Mouse (Mus musculus) midbrain, embryonic 10.5 days (tissue): ENCODE measurements around the gene Atg7. TPM values are rescaled to one million over a fixed set of nuclear protein-coding genes. Genes with fewer than 3 reads are reported as not detected.

Experiments used
- DNase-seq: peaks from one replicate; pipeline ENCODE4 v3.0.0-alpha.2; 2017; ENCODE audit warnings: low spot score
- H3K27ac ChIP-seq: fragments of 300-500 bp; sonication (generic); replicated peaks from 2 replicates; pipeline ENCODE4 v1.5.1; 2016; ENCODE audit warnings: mild to moderate bottlenecking
- H3K27me3 ChIP-seq: fragments of 300-500 bp; sonication (generic); 2 replicates; pipeline ENCODE4 v1.6.1; 2016; ENCODE audit warnings: low read depth, mild to moderate bottlenecking; ENCODE audit not compliant: poor library complexity, severe bottlenecking
- H3K36me3 ChIP-seq: fragments of 300-500 bp; sonication (generic); 2 replicates; pipeline ENCODE4 v1.6.1; 2016; ENCODE audit warnings: mild to moderate bottlenecking, moderate library complexity
- H3K4me1 ChIP-seq: fragments of 300-500 bp; sonication (generic); 2 replicates; pipeline ENCODE4 v1.6.1; 2016
- H3K4me3 ChIP-seq: fragments of 300-500 bp; sonication (generic); 2 replicates; pipeline ENCODE4 v1.5.1; 2016; ENCODE audit warnings: mild to moderate bottlenecking, moderate library complexity
- H3K9me3 ChIP-seq: fragments of 300-500 bp; sonication (generic); replicated peaks from 2 replicates; pipeline ENCODE4 v1.6.1; 2016; ENCODE audit warnings: mild to moderate bottlenecking
- WGBS: fragments of 180-500 bp; shearing (Covaris S2); methylation state at CpG from one replicate; pipeline ENCODE4 v1.1.7; 2016; 5-methylcytosine and 5-hydroxymethylcytosine counted together
- polyA plus RNA-seq: library from polyadenylated mRNA; unstranded; fragments of >200 nt; fragmentation: Nextera tagmentation; extraction: Ambion mirVana; gene quantifications from 2 replicates; pipeline ENCODE4 v1.2.1, GENCODE M21; 2016

The Atg7 gene
- polyA plus RNA-seq, 1 experiment from 2014 or later: 22.4 TPM

GRCm38 (mm10) chr6:114860677-114861568 lies 218.0 kb downstream of the Atg7 start:
- Histone ChIP-seq H3K27ac (no peak overlapping the region), H3K27me3 (no peaks in the 10 kb centered on the region), H3K4me1 (peaks cover 15% of the 10 kb centered on the region), H3K36me3 (peaks cover 62% of the 10 kb centered on the region), H3K4me3 (no peak overlapping the region), H3K9me3 (no peaks in the 10 kb centered on the region)
- no peak for DNase-seq
- 92% methylated on average over 14 of the region's 14 CpGs for WGBS

DNA sequence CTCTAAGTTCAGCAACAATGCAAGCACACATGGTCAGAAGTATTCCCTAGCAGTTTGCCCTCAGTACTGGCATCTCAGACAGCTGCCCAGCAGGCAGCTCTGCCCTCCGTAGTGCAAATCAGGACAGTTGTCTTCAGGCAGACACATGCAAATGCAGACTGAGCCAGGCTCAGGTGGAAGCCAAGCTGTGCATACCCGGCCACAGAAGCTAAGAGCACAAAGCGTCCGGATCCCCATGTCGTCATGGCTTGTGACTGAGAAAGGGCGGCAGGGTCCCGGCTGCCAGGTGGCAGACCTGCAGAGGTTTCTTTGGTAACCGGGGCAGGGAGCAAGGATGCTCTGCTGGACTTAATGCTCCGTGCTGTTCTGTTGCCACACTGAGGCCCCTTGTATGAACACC lies 218.7 kb downstream of the Atg7 start:
- Histone ChIP-seq H3K27ac (no peak overlapping the region), H3K9me3 (no peaks in the 10 kb centered on the region), H3K27me3 (no peaks in the 10 kb centered on the region), H3K4me3 (no peak overlapping the region), H3K4me1 (peaks cover 15% of the 10 kb centered on the region), H3K36me3 (peaks cover 62% of the 10 kb centered on the region)
- no peak for DNase-seq
- 75% methylated on average over 9 of the region's 9 CpGs for WGBS

DNA sequence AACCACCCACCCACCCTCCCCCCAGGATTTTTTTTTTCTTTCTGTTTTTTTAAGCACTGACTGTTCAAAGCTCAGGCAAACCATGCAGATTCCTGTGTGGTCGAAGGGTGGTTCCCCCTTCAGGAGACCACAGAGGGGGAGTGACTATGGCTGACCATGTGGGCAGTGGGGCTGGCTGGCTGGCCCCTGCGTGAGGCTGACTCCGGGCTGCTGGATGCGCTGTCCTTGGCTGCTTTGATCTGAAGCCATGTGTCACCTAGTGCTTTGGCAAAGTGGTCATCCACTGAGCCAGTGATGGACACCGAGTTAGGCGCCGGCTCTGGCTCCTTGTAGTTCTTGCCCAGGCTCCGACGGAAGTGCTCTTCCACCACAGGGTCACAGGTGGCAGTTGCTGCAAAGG lies 219.1 kb downstream of the Atg7 start:
- no peak for DNase-seq
- 87% methylated on average over 9 of the region's 9 CpGs for WGBS
- Histone ChIP-seq H3K27ac (no peak overlapping the region), H3K4me3 (no peak overlapping the region), H3K9me3 (no peaks in the 10 kb centered on the region), H3K27me3 (no peaks in the 10 kb centered on the region), H3K4me1 (peaks cover 17% of the 10 kb centered on the region), H3K36me3 (peaks cover 62% of the 10 kb centered on the region)

DNA sequence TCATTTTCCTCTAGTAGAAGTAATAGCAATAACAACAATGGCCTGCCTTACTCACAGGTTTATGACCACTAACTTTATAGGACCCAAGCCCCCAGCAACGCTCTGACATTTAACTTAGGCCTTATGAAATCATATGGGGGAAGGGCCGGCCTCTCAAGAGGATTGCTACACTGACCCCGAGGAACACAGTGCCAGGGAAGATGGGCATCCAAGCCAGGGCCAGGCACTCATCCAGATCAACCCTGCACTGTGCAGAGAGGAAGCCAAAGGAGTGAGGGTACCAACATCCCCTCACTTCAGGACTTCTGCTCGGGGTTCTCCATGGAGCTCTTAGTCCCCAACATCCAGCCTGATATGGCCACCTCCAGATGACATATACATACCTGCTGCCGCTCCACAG lies 220.6 kb downstream of the Atg7 start:
- Histone ChIP-seq H3K4me3 (no peak overlapping the region), H3K27me3 (no peaks in the 10 kb centered on the region), H3K9me3 (no peaks in the 10 kb centered on the region), H3K36me3 (peaks cover 60% of the 10 kb centered on the region), H3K27ac (no peak overlapping the region), H3K4me1 (peaks cover 3% of the 10 kb centered on the region; the same call in 1 of the 2 replicates)
- DNase-seq: no peak
- 92% methylated on average over 5 of the region's 5 CpGs for WGBS

GRCm38 (mm10) chr6:114864421-114864820 lies 221.5 kb downstream of the Atg7 start:
- DNase-seq: no peak
- 92% methylated on average over 8 of the region's 8 CpGs for WGBS
- Histone ChIP-seq H3K27ac (no peak overlapping the region), H3K4me1 (peaks cover 12% of the 10 kb centered on the region), H3K36me3 (peaks cover 60% of the 10 kb centered on the region), H3K4me3 (no peak overlapping the region), H3K9me3 (no peaks in the 10 kb centered on the region), H3K27me3 (no peaks in the 10 kb centered on the region)

DNA sequence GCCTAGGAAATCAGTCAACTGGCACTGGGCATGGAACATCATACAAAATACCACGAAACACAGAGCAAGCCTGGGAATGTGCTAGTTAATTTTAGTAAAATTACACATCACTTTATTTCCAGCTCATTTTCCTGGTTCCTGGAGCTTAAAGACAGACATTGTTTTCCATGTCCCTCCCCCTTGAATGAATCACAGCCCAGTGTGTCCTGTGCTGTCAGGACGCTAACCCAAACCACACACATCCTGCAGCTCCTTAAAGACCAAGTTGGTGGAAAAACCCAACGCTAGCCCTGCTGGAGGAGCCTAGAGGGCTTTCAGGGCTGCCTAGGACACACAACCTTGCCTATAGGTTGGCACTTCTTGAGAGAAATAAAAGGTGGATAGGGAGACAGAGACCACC lies 223.2 kb downstream of the Atg7 start:
- no peaks in the 10 kb centered on the region for H3K27me3 ChIP-seq
- H3K4me3 ChIP-seq: no peak overlapping the region
- 88% methylated on average over 3 of the region's 3 CpGs for WGBS
- no peak overlapping the region for H3K27ac ChIP-seq
- peaks cover 28% of the 10 kb centered on the region for H3K4me1 ChIP-seq
- peaks cover 56% of the 10 kb centered on the region for H3K36me3 ChIP-seq
- no peaks in the 10 kb centered on the region for H3K9me3 ChIP-seq
- no peak for DNase-seq

GRCm38 (mm10) chr6:114866619-114867018 lies 223.7 kb downstream of the Atg7 start:
- Histone ChIP-seq H3K36me3 (peaks cover 56% of the 10 kb centered on the region), H3K4me3 (no peak overlapping the region), H3K27ac (no peak overlapping the region), H3K4me1 (peaks cover 30% of the 10 kb centered on the region), H3K27me3 (no peaks in the 10 kb centered on the region), H3K9me3 (no peaks in the 10 kb centered on the region)
- DNase-seq: no peak
- WGBS: 90% methylated on average over 4 of the region's 4 CpGs

DNA sequence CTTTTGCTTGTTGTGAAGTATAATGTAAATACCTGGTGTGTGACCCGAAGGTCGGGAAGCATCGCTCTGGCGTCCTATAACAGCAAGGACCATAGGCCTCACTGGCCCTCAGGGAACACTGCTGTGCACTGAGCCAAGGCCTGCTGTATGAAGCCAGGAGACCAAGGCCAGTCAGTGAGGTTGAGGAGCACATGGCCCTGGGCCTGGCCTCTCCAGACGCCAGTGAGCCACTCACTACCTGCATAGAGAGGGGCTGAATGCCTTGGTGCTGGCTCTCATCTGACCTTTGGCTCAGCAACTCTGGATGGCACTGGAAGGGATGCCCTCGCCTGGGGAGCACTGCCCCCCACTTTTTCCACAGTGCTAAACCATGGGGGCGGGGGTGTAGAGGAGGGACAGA lies 225.8 kb downstream of the Atg7 start:
- Histone ChIP-seq H3K27ac (peak overlapping the region; percentile 34; the same call in 1 of the 2 replicates), H3K36me3 (peaks cover 38% of the 10 kb centered on the region), H3K27me3 (no peaks in the 10 kb centered on the region), H3K4me1 (peaks cover 46% of the 10 kb centered on the region), H3K4me3 (no peak overlapping the region), H3K9me3 (no peaks in the 10 kb centered on the region)
- 84% methylated on average over 7 of the region's 7 CpGs for WGBS
- DNase-seq: no peak

DNA sequence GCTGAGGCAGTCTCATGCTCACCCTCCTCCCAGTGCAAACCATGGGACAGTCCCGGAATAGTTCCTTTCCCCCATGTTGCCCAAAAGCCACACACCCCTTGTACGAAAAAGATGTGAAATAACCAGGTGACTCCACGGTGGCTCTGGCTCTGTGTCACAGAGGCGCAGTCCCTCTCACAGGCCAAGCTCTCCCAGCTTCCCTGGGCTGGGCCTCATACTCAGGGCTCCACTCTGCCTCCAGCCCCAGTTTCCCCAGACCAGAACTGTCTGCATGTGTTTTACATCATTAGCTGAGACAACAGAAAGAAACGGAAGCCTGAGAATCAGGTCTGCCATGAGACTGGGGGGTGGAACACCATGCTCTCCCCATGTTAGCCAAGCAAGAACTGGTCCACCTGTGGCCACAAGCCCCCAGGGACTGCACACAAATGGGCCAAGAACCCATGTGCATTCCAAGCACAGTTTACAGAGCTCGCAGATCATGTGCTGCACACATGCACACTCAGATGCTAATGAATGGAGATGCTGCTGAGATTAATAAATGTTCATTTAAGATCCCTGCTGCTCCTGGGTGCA lies 226.7 kb downstream of the Atg7 start:
- no peaks in the 10 kb centered on the region for H3K9me3 ChIP-seq
- H3K27ac ChIP-seq: 0 out of 2 replicates have a peak overlapping the region, but pooled peaks have one; percentile 34
- 83% methylated on average over 6 of the region's 6 CpGs for WGBS

GRCm38 (mm10) chr6:114871010-114871660 lies 228.2 kb downstream of the Atg7 start:
- Histone ChIP-seq H3K27ac (no peak overlapping the region; the same call in 1 of the 2 replicates), H3K36me3 (peaks cover 26% of the 10 kb centered on the region), H3K9me3 (no peaks in the 10 kb centered on the region), H3K4me1 (peaks cover 70% of the 10 kb centered on the region), H3K27me3 (no peaks in the 10 kb centered on the region), H3K4me3 (no peak overlapping the region)
- WGBS: 92% methylated on average over 14 of the region's 14 CpGs
- no peak for DNase-seq

More for the DNA sequence above, 226.7 kb downstream of the Atg7 start:
- DNase-seq: no peak
- Histone ChIP-seq H3K4me1 (peaks cover 55% of the 10 kb centered on the region), H3K27me3 (no peaks in the 10 kb centered on the region), H3K36me3 (peaks cover 29% of the 10 kb centered on the region), H3K4me3 (no peak overlapping the region)

DNA sequence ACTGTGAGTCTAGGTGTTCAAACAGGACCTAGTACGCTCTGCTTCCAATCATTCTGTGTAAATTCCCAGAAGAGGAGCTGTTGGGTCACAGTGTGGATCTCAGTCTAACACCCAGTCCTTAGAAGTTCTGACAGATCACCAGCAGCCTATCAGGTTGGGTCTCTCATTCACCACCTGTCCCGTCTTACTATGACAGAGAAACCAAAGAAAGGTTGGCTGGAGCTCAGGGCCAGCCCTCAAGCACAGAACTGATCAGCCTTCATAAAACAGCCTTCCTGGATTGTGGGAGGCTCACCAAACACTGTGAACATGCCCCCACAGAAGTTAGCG lies 230.9 kb downstream of the Atg7 start:
- H3K27me3 ChIP-seq: no peaks in the 10 kb centered on the region

GRCm38 (mm10) chr6:114874138-114874928 lies 231.4 kb downstream of the Atg7 start:
- Histone ChIP-seq H3K4me1 (peaks cover 91% of the 10 kb centered on the region), H3K4me3 (peak overlapping the region; percentile 63), H3K27me3 (no peaks in the 10 kb centered on the region), H3K9me3 (no peaks in the 10 kb centered on the region), H3K27ac (peak overlapping the region; percentile 96), H3K36me3 (peaks cover 21% of the 10 kb centered on the region)
- 15% methylated on average over 19 of the region's 19 CpGs for WGBS
- peak; percentile 49 for DNase-seq

More for the DNA sequence above, 230.9 kb downstream of the Atg7 start:
- no peak for DNase-seq
- Histone ChIP-seq H3K4me3 (peak overlapping the region; percentile 63), H3K4me1 (peaks cover 91% of the 10 kb centered on the region), H3K9me3 (no peaks in the 10 kb centered on the region), H3K27ac (peak overlapping the region; percentile 96), H3K36me3 (peaks cover 24% of the 10 kb centered on the region)
- WGBS: 75% methylated on average over 3 of the region's 3 CpGs
